Mouse (Mus musculus) adrenal gland (tissue): ENCODE data around the gene Olfr720.

Experiments
- intact Hi-C: fragments of 180-260 bp; cut with DNase I; formaldehyde crosslinking; loops from one replicate; pipeline ENCODE4 v1.15.1; 2025
- long read RNA-seq, 2 experiments: library from polyadenylated mRNA; unstranded; transcript quantifications; one replicate each; pipeline ENCODE4 v2.0.0; 2020; ENCODE audit warnings: borderline replicate concordance in 1 of 2; ENCODE audit not compliant: insufficient replicate concordance in 1 of 2

Olfr720 gene
- long read RNA-seq, experiment 1: 0 reads
- long read RNA-seq, experiment 2: 0 reads

GRCm38 (mm10) chr14:14186738-14187137 is at the start of gene Olfr720:
Gene Olfr720, minus strand, starts transcription at chr14:14186838.
- intact Hi-C loops: no loop called here
